Mouse (Mus musculus): ENCODE measurements around the gene Gna15.

DNA sequence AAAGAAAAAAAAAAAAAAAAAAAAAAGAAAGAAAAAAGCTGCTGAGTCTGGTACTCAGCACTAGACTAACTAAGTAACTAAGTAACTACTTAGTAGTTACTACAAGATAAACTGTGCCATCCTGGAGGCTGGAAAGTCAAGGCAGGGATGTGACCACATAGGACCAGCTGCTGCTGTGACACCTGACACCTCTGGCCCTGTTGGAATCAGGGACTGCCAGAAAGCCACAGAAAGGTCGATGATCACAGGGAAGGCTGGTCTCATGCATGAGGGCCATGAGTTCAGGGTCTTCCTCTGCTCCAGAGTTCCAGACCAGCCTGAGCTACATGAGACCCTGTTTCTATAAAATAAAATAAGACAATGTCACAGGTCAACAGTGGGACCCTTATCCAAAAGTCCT is 33.5 kb upstream of the Gna15 start:
- TF ChIP-seq EP300 (IDR thresholded peaks at IDR 0.05; ENCODE audit: low read depth) (no peak), CTCF (IDR thresholded peaks at IDR 0.05; ENCODE audit: low read depth) (no peak)
